Mouse (Mus musculus) limb, embryonic 12.5 days (tissue): ENCODE measurements around the gene Ptx4. TPM values are rescaled to one million over a fixed set of nuclear protein-coding genes. Genes with fewer than 3 reads are reported as not detected.

ENCODE experiments used
- ATAC-seq: fragments of 200-750 bp; cut with Nextera tagmentation; 2 replicates; pipeline ENCODE4 v1.8.0; 2017; ENCODE audit warnings: low read depth, moderate TSS enrichment; ENCODE audit not compliant: insufficient number of reproducible peaks, insufficient read depth, low FRiP score, low TSS enrichment
- H3K27ac ChIP-seq: fragments of 300-500 bp; sonication (generic); 2 replicates; pipeline ENCODE4 v1.5.1; 2016; ENCODE audit warnings: mild to moderate bottlenecking, moderate library complexity
- H3K27me3 ChIP-seq: fragments of 300-500 bp; sonication (generic); 2 replicates; pipeline ENCODE4 v1.6.1; 2016; ENCODE audit warnings: mild to moderate bottlenecking, moderate library complexity
- H3K36me3 ChIP-seq: fragments of 300-500 bp; sonication (generic); 2 replicates; pipeline ENCODE4 v1.6.1; 2016; ENCODE audit warnings: mild to moderate bottlenecking, moderate library complexity
- H3K4me1 ChIP-seq: fragments of 300-500 bp; sonication (generic); replicated peaks from 2 replicates; pipeline ENCODE4 v1.6.1; 2016
- H3K4me2 ChIP-seq: fragments of 300-500 bp; sonication (generic); 2 replicates; pipeline ENCODE4 v1.6.1; 2016; ENCODE audit warnings: mild to moderate bottlenecking, moderate library complexity
- H3K4me3 ChIP-seq: fragments of 300-500 bp; sonication (generic); replicated peaks from 2 replicates; pipeline ENCODE4 v1.5.1; 2016; ENCODE audit warnings: mild to moderate bottlenecking
- H3K9ac ChIP-seq: fragments of 300-500 bp; sonication (generic); replicated peaks from 2 replicates; pipeline ENCODE4 v1.6.1; 2016; ENCODE audit warnings: mild to moderate bottlenecking, moderate library complexity
- H3K9me3 ChIP-seq: fragments of 300-500 bp; sonication (generic); 2 replicates; pipeline ENCODE4 v1.6.1; 2016; ENCODE audit warnings: mild to moderate bottlenecking, moderate library complexity
- WGBS: fragments of 180-500 bp; shearing (Covaris S2); methylation state at CpG from one replicate; pipeline ENCODE4 v1.1.7; 2016; 5-methylcytosine and 5-hydroxymethylcytosine counted together
- polyA plus RNA-seq: library from polyadenylated mRNA; unstranded; fragments of >200 nt; fragmentation: Nextera tagmentation; extraction: Ambion mirVana; gene quantifications from 2 replicates; pipeline ENCODE4 v1.2.1, GENCODE M21; 2016

Gene Ptx4
- 0.31 and 0.42 TPM in 2 replicates for polyA plus RNA-seq

DNA sequence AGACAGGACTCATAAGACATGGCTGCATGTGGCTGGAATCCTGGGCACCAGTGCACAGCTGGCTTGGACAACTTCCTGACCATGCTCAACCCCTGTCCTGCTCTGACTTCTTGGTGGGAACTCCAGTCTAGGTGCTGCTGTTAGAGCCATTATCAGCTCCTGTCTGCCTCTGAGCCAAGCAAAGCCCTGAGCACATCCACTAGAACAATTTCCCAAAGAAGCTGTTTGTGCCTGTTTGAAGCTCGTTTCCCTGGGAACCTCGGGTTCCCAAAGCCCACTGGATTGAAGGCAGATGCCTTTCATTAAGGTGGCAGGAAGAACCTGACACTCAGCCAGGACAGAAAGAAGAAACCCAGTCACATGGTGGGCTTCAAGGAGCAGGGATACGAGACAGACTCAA, at the start of gene Ptx4:
Gene Ptx4 (plus strand): TSS at position 355 of the 400 bp plus-strand sequence.
- Histone ChIP-seq H3K27ac (no peak within 1 kb of the TSS), H3K4me1 (no peaks in the 10 kb centered on the region; the same call in 1 of the 2 replicates), H3K4me3 (no peak within 1 kb of the TSS), H3K4me2 (no peak within 1 kb of the TSS), H3K9me3 (no peaks in the 10 kb centered on the region), H3K9ac (no peak within 1 kb of the TSS), H3K36me3 (no peaks in the 10 kb centered on the region), H3K27me3 (no peaks in the 10 kb centered on the region)
- 7% methylated on average over 3 of the region's 3 CpGs for WGBS
- ATAC-seq, result no peak

DNA sequence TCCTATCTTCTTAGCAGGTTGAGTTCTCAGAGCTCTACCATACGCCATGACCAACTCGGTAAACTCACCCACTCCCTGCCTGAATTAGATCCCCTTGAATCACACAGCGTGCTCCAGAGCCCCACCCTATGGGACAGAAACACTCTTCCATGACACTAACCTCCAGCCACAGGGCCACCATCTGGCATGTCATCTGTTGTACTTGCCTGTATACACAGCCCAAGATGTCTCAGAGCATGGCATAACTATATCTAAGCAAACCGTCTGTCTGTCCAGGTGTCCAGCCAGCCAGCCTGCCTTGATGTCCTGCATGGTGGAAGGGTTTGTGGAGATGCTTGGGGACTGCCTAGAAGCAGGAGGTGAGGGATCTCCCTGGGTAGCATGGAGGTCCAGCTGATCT, 43.7 kb upstream of the Ptx4 start:
- Histone ChIP-seq H3K4me2 (no peak overlapping the region), H3K27ac (no peak overlapping the region), H3K27me3 (no peaks in the 10 kb centered on the region), H3K9ac (no peak overlapping the region), H3K4me1 (peaks cover 22% of the 10 kb centered on the region), H3K36me3 (peaks cover 20% of the 10 kb centered on the region), H3K9me3 (no peaks in the 10 kb centered on the region), H3K4me3 (no peak overlapping the region)
- WGBS, result 92% methylated on average over 4 of the region's 4 CpGs
- ATAC-seq, result no peak

DNA sequence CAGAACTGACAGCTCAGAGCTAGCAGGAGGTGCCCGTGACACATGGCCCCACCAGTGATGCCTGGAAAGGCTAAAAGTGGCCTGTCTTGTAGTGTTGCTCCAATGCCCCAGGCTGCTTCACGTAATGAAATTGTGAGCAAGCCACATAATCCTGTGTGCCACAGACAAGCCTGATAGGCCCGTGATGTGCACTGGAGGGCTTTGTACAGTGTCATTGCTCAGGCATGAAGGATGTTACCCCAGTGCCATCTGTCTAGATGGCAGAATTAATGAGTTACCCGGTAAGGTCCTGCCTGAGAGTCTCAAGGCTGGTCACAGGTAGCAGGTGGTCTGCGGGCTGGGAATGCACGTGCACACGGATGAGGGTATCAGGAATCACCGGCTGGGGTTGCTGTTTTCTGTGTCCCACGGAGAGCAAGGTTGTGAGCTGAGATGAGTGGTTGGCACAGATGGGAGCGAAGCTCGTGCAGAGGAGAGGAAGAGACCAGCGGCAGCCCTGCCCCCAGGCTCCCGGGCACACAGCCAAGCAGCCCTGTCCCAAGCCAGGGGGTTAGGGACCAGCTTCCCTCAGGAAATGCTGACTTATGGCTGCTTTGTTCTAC, 42.7 kb upstream of the Ptx4 start:
- ATAC-seq, result no peak
- 0 out of 2 replicates have a peak overlapping the region, but pooled peaks have one; percentile 18 for H3K27ac ChIP-seq
- H3K27me3 ChIP-seq, result no peaks in the 10 kb centered on the region
- H3K4me2 ChIP-seq, result no peak overlapping the region
- no peaks in the 10 kb centered on the region for H3K9me3 ChIP-seq
- H3K4me3 ChIP-seq, result no peak overlapping the region
- peaks cover 20% of the 10 kb centered on the region for H3K36me3 ChIP-seq
- H3K4me1 ChIP-seq, result peaks cover 32% of the 10 kb centered on the region
- H3K9ac ChIP-seq, result peak overlapping the region; percentile 23; the same call in 1 of the 2 replicates
- 78% methylated on average over 13 of the region's 13 CpGs for WGBS

DNA sequence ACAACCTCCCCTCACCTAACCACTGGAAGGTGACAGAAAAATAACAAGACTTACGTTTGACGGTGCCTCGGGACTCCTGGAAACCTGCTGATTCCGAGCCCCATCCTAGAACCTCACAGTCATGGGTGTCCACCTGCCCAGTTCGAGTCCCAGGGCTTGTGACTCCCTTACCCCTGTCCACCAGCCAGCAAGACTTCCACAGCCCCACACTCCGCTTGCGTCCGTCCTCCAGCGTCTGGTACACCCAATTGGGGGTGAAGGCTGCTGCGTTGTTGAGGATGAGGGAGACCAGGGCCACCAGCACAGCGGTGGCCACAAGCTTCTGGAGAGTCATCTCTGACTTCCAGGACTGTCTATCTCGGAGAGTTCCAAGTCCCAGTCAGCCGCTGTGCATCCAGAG, 40.4 kb upstream of the Ptx4 start:
- H3K4me2 ChIP-seq, result no peak overlapping the region
- H3K36me3 ChIP-seq, result peaks cover 20% of the 10 kb centered on the region
- peaks cover 54% of the 10 kb centered on the region for H3K4me1 ChIP-seq
- no peaks in the 10 kb centered on the region for H3K27me3 ChIP-seq
- WGBS, result 90% methylated on average over 13 of the region's 13 CpGs
- H3K4me3 ChIP-seq, result peak overlapping the region; percentile 20
- no peak for ATAC-seq
- 0 out of 2 replicates have a peak overlapping the region, but pooled peaks have one; percentile 31 for H3K9ac ChIP-seq
- H3K9me3 ChIP-seq, result no peaks in the 10 kb centered on the region
- H3K27ac ChIP-seq, result peak overlapping the region; percentile 70

DNA sequence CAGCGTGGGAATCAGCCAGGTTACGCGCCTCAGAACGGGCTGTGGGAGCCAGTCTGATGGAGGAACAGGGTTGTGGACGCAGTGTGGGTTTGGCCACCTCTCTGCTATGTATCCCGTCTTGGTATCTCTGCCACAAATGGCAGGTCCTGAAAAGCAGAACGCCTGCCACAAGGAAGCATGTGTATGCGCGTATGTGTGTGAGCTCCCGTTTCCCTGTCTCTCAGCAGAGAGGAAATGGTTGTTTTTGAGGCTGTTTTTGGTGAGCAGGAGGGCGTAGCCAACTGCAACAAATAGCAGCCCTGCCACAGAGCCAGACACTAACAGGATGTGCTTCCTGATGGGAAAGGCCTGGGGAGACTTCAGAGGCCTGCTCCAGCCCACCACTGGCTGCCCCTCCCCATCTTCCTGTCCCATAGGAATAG, 39.6 kb upstream of the Ptx4 start:
- Histone ChIP-seq H3K27me3 (no peaks in the 10 kb centered on the region), H3K27ac (peak overlapping the region; percentile 70), H3K36me3 (peaks cover 20% of the 10 kb centered on the region), H3K9me3 (no peaks in the 10 kb centered on the region), H3K4me1 (peaks cover 61% of the 10 kb centered on the region), H3K4me2 (no peak overlapping the region), H3K9ac (no peak overlapping the region; the same call in 1 of the 2 replicates), H3K4me3 (peak overlapping the region; percentile 20; the same call in 1 of the 2 replicates)
- 54% methylated on average over 11 of the region's 11 CpGs for WGBS
- no peak for ATAC-seq

DNA sequence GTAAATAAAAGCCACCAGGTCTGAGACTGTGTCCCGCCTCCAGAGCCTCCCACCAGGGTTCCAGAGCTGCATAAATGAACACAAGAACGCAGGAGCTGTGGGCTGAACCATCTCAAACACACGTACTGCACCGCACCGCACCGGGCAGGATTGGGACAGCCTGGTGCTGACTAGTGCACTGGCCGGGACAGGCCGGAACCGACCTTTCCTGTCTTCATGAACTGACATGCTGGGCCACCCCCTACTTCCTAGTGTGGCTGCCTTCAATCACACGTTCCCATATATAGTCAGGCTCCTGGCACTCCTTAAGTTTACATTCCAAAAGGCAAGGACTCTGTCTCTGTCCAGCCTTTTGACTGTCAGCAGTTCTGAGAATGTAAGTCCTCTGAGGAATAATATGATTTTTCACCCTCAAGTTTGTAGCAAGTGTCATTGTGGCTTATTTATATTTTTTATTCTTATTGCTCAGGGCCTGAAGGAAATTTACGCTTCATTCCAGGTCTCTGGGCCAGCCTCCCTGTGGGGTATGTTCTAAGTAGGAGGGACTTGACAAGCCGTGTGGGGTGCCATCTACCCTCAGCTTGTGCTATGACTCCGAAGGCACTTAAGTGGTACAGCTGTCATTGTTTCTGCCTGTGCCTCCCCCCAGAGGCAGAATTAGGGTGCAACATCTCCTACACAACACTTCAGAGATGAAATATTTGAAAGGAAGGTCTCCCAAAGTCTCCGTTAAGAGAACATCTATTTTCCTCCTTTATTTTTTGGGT, 38.3 kb upstream of the Ptx4 start:
- H3K27me3 ChIP-seq, result no peaks in the 10 kb centered on the region
- H3K9ac ChIP-seq, result no peak overlapping the region
- no peak for ATAC-seq
- peaks cover 16% of the 10 kb centered on the region for H3K36me3 ChIP-seq
- H3K4me2 ChIP-seq, result no peak overlapping the region
- H3K4me1 ChIP-seq, result peaks cover 61% of the 10 kb centered on the region
- no peaks in the 10 kb centered on the region for H3K9me3 ChIP-seq
- no peak overlapping the region for H3K4me3 ChIP-seq
- peak overlapping the region; percentile 98 for H3K27ac ChIP-seq
- WGBS, result 51% methylated on average over 14 of the region's 14 CpGs

DNA sequence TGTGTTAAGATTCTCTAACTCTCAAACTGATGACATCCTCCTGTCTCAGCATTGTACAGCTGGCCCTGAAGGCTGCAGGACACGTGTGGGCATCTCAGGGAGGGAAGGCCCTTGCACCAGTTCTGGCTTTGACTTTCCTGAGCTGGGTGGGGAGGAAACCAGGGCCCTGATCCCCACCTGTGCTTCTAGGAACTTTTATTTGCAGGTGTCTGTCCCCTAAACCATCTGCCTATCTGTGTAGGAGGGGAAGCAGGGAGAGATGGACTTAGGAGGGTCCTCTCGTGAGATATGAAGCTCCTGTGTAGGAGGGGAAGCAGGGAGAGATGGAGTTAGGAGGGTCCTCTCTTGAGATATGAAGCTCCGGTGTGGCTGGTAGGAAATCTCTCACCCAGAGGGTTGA, 37.7 kb upstream of the Ptx4 start:
- Histone ChIP-seq H3K27ac (peak overlapping the region; percentile 98), H3K4me2 (no peak overlapping the region), H3K4me3 (no peak overlapping the region), H3K36me3 (peaks cover 19% of the 10 kb centered on the region), H3K9ac (0 out of 2 replicates have a peak overlapping the region, but pooled peaks have one; percentile 31), H3K4me1 (peaks cover 60% of the 10 kb centered on the region), H3K27me3 (no peaks in the 10 kb centered on the region), H3K9me3 (no peaks in the 10 kb centered on the region)
- 33% methylated on average over 3 of the region's 3 CpGs for WGBS
- ATAC-seq, result no peak; the same call in 1 of the 2 replicates

DNA sequence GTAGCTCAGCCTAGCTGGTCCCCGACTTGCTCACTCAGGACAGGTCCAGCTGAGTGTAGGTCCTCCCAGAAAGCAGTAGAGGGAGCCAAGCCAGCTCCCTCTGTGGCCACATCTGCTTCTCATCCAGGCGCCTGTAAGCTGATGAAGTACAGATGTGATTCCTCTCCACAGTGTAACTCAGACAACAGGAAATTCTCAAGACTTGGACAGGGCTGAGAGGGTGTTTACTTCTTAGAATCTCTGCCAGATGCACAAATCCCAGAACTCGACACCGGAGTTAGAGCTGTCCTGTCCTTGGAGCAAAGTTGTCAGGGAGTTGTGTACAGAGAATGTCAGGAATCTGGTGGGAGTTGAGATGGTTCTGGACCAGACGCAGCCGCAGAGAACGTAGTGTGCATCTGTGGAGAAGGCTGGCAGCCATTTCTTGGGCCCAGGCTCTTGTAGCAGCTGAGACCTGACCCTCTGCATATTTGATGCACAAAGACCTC, 37.1 kb upstream of the Ptx4 start, which contains the start of gene Tmem204:
Gene Tmem204 (minus strand): TSS at position 148 of the 488 bp plus-strand sequence.
- peak within 1 kb of the TSS; percentile 26 for H3K4me2 ChIP-seq

DNA sequence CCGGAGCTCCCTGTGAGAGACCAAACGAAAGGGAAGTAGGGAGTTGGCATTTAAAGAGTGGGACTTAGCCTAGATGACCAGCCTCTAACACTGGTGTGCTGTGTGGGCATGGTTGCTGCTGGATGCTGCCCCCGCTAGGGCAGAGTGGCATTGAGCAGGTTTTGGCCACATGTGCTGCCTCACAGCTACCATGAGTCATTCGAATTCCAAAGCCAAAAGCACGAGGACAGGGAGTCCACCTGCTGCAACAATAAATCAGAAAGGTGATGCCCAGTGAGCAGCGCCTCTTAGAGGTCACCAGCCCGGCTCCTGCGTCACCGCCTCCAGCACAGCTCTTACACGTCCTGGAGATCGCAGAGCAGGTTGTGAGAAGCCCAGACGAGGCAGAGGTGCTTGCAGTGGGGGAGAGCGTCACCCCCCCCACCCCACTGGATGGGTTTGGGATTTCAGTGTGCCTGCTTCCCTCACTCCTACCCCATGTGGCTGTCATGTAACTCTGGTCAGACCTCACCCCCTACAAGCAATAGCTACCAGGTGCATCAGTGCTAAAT, 35.6 kb upstream of the Ptx4 start:
- H3K9me3 ChIP-seq, result no peaks in the 10 kb centered on the region
- no peak overlapping the region for H3K4me2 ChIP-seq
- H3K27me3 ChIP-seq, result no peaks in the 10 kb centered on the region
- H3K36me3 ChIP-seq, result peaks cover 37% of the 10 kb centered on the region
- no peak overlapping the region for H3K4me3 ChIP-seq
- H3K9ac ChIP-seq, result no peak overlapping the region
- no peak for ATAC-seq
- H3K27ac ChIP-seq, result peak overlapping the region; percentile 98
- peaks cover 57% of the 10 kb centered on the region for H3K4me1 ChIP-seq
- WGBS, result 58% methylated on average over 13 of the region's 13 CpGs

More for the DNA sequence above, 37.1 kb upstream of the Ptx4 start, which contains the start of gene Tmem204:
- Histone ChIP-seq H3K9me3 (no peaks in the 10 kb centered on the region), H3K9ac (0 out of 2 replicates have a peak within 1 kb of the TSS, but pooled peaks have one; percentile 31), H3K27me3 (no peaks in the 10 kb centered on the region), H3K36me3 (peaks cover 25% of the 10 kb centered on the region), H3K27ac (peak within 1 kb of the TSS; percentile 98), H3K4me1 (peaks cover 57% of the 10 kb centered on the region), H3K4me3 (no peak within 1 kb of the TSS)
- WGBS, result 11% methylated on average over 7 of the region's 7 CpGs
- ATAC-seq, result peak; percentile 92

DNA sequence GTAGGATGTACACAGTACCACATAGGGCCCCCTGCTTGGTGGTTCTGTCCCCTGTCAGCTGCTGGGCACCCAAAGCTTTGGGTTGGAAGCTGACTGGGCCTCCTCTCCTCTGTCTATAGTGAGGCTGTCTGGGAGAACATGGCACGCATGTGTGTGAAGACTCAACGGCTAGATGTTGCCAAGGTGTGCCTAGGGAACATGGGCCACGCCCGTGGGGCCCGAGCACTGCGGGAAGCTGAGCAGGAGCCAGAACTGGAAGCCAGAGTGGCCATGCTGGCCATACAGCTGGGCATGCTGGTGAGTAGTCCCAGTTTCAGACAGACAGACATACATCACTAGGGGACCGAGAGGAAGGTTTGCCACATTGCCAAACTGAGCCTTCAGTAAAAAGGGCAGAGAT, 33.8 kb upstream of the Ptx4 start:
- Histone ChIP-seq H3K9ac (no peak overlapping the region), H3K9me3 (no peaks in the 10 kb centered on the region), H3K4me3 (no peak overlapping the region), H3K36me3 (peaks cover 35% of the 10 kb centered on the region), H3K4me1 (peaks cover 41% of the 10 kb centered on the region), H3K4me2 (no peak overlapping the region), H3K27me3 (no peaks in the 10 kb centered on the region), H3K27ac (no peak overlapping the region)
- WGBS, result 87% methylated on average over 7 of the region's 7 CpGs
- no peak for ATAC-seq

DNA sequence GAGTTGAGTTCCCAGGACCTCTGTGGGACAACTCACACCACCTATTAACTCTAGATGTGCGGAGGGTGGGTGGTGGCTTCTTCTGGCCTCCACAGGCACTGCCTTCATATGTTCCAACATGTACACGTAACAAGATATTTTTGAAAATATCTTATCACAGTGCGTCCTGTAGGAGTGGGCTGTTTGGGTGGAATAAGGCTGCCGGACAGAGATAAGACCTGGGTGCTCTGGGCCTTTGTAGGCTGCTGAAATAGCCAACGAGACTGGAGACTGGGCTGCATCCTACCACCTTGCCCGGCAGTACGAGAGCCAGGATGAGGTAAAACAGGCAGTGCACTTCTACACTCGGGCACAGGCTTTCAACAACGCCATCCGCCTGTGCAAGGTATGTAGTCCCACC, 31.4 kb upstream of the Ptx4 start:
- H3K4me2 ChIP-seq, result no peak overlapping the region
- no peaks in the 10 kb centered on the region for H3K9me3 ChIP-seq
- no peaks in the 10 kb centered on the region for H3K27me3 ChIP-seq
- peaks cover 17% of the 10 kb centered on the region for H3K4me1 ChIP-seq
- H3K36me3 ChIP-seq, result peaks cover 54% of the 10 kb centered on the region
- 95% methylated on average over 10 of the region's 10 CpGs for WGBS
- H3K4me3 ChIP-seq, result no peak overlapping the region
- H3K27ac ChIP-seq, result no peak overlapping the region
- no peak for ATAC-seq
- no peak overlapping the region for H3K9ac ChIP-seq
